Mouse (Mus musculus): ENCODE measurements around the gene Cmtm2b. TPM values are rescaled to one million over a fixed set of nuclear protein-coding genes. Genes with fewer than 3 reads are reported as not detected.

Gene Cmtm2b
- polyA plus RNA-seq, 1 experiment from 2014 or later = not detected

GRCm38 (mm10) chr8:104348971-104349370 is 26.9 kb downstream of the Cmtm2b start:
- H3K4me3 ChIP-seq (ENCODE audit: low read depth, low read length) = no peak overlapping the region
- H3K27ac ChIP-seq (ENCODE audit: low read depth, low read length) = no peak overlapping the region; the same call in 1 of the 2 replicates
- no peak overlapping the region for H3K4me2 ChIP-seq
- WGBS (ENCODE audit: insufficient replicate concordance) = 54% methylated on average over 5 of the region's 5 CpGs
- ATAC-seq (replicated peaks; ENCODE audit: insufficient number of reproducible peaks, low FRiP score, low TSS enrichment) = no peak
- peak overlapping the region; percentile 11; the same call in 1 of the 2 replicates for H3K9ac ChIP-seq (ENCODE audit: low read depth, low read length)
- no peaks in the 10 kb centered on the region for H3K27me3 ChIP-seq (ENCODE audit: control insufficient read depth, insufficient read depth, low read length)
- peaks cover 4% of the 10 kb centered on the region; the same call in 1 of the 2 replicates for H3K36me3 ChIP-seq (ENCODE audit: control insufficient read depth, insufficient read depth, low read length)
- H3K9me3 ChIP-seq (replicated peaks; ENCODE audit: control insufficient read depth, low read length) = no peaks in the 10 kb centered on the region
- H3K4me1 ChIP-seq (ENCODE audit: control insufficient read depth, insufficient read depth, low read length) = 0 out of 2 replicates have a peak, but pooled peaks cover 6% of the 10 kb centered on the region

GRCm38 (mm10) chr8:104350047-104350446 is 28.0 kb downstream of the Cmtm2b start:
- 80% methylated on average over 12 of the region's 13 CpGs for WGBS (ENCODE audit: insufficient replicate concordance)
- ATAC-seq (replicated peaks; ENCODE audit: insufficient number of reproducible peaks, low FRiP score, low TSS enrichment) = no peak
- H3K4me3 ChIP-seq (ENCODE audit: low read depth, low read length) = no peak overlapping the region
- no peak overlapping the region for H3K9ac ChIP-seq (ENCODE audit: low read depth, low read length)
- H3K4me2 ChIP-seq = no peak overlapping the region
- no peaks in the 10 kb centered on the region for H3K27me3 ChIP-seq (ENCODE audit: control insufficient read depth, insufficient read depth, low read length)
- H3K9me3 ChIP-seq (replicated peaks; ENCODE audit: control insufficient read depth, low read length) = no peaks in the 10 kb centered on the region
- 0 out of 2 replicates have a peak, but pooled peaks cover 6% of the 10 kb centered on the region for H3K4me1 ChIP-seq (ENCODE audit: control insufficient read depth, insufficient read depth, low read length)
- no peak overlapping the region for H3K27ac ChIP-seq (ENCODE audit: low read depth, low read length)
- H3K36me3 ChIP-seq (ENCODE audit: control insufficient read depth, insufficient read depth, low read length) = peaks cover 9% of the 10 kb centered on the region; the same call in 1 of the 2 replicates

- no peak for ATAC-seq (replicated peaks; ENCODE audit: insufficient number of reproducible peaks, low FRiP score, low TSS enrichment)
- H3K4me1 ChIP-seq (ENCODE audit: control insufficient read depth, insufficient read depth, low read length) = 0 out of 2 replicates have a peak, but pooled peaks cover 6% of the 10 kb centered on the region
- 0 out of 2 replicates have a peak, but pooled peaks cover 5% of the 10 kb centered on the region for H3K36me3 ChIP-seq (ENCODE audit: control insufficient read depth, insufficient read depth, low read length)
- no peak overlapping the region for H3K4me3 ChIP-seq (ENCODE audit: low read depth, low read length)
- no peaks in the 10 kb centered on the region for H3K9me3 ChIP-seq (replicated peaks; ENCODE audit: control insufficient read depth, low read length)
- no peak overlapping the region for H3K27ac ChIP-seq (ENCODE audit: low read depth, low read length)
- 58% methylated on average over 5 of the region's 5 CpGs for WGBS (ENCODE audit: insufficient replicate concordance)
- H3K27me3 ChIP-seq (ENCODE audit: control insufficient read depth, insufficient read depth, low read length) = no peaks in the 10 kb centered on the region
- no peak overlapping the region for H3K4me2 ChIP-seq
- no peak overlapping the region for H3K9ac ChIP-seq (ENCODE audit: low read depth, low read length)
Measured at GRCm38 (mm10) chr8:104353186-104353585, 31.2 kb downstream of the Cmtm2b start.

GRCm38 (mm10) chr8:104354504-104354903 is 32.5 kb downstream of the Cmtm2b start:
- no peaks in the 10 kb centered on the region for H3K9me3 ChIP-seq (replicated peaks; ENCODE audit: control insufficient read depth, low read length)
- H3K4me1 ChIP-seq (ENCODE audit: control insufficient read depth, insufficient read depth, low read length) = no peaks in the 10 kb centered on the region
- no peak for ATAC-seq (replicated peaks; ENCODE audit: insufficient number of reproducible peaks, low FRiP score, low TSS enrichment)
- H3K36me3 ChIP-seq (ENCODE audit: control insufficient read depth, insufficient read depth, low read length) = 0 out of 2 replicates have a peak, but pooled peaks cover 5% of the 10 kb centered on the region
- 91% methylated on average over 10 of the region's 10 CpGs for WGBS (ENCODE audit: insufficient replicate concordance)
- H3K4me2 ChIP-seq = no peak overlapping the region
- H3K4me3 ChIP-seq (ENCODE audit: low read depth, low read length) = no peak overlapping the region
- H3K27me3 ChIP-seq (ENCODE audit: control insufficient read depth, insufficient read depth, low read length) = no peaks in the 10 kb centered on the region
- H3K9ac ChIP-seq (ENCODE audit: low read depth, low read length) = no peak overlapping the region
- no peak overlapping the region for H3K27ac ChIP-seq (ENCODE audit: low read depth, low read length)

GRCm38 (mm10) chr8:104358637-104359036 is 36.6 kb downstream of the Cmtm2b start:
- Histone ChIP-seq H3K9ac (ENCODE audit: low read depth, low read length) (no peak overlapping the region), H3K9me3 (replicated peaks; ENCODE audit: control insufficient read depth, low read length) (no peaks in the 10 kb centered on the region), H3K4me2 (no peak overlapping the region), H3K27me3 (ENCODE audit: control insufficient read depth, insufficient read depth, low read length) (no peaks in the 10 kb centered on the region), H3K4me3 (ENCODE audit: low read depth, low read length) (no peak overlapping the region), H3K4me1 (ENCODE audit: control insufficient read depth, insufficient read depth, low read length) (no peaks in the 10 kb centered on the region), H3K27ac (ENCODE audit: low read depth, low read length) (no peak overlapping the region), H3K36me3 (ENCODE audit: control insufficient read depth, insufficient read depth, low read length) (0 out of 2 replicates have a peak, but pooled peaks cover 5% of the 10 kb centered on the region)
- ATAC-seq (replicated peaks; ENCODE audit: insufficient number of reproducible peaks, low FRiP score, low TSS enrichment) = no peak
- 77% methylated on average over 3 of the region's 3 CpGs for whole genome bisulfite sequencing (ENCODE audit: insufficient replicate concordance)

GRCm38 (mm10) chr8:104359778-104360456 is 37.9 kb downstream of the Cmtm2b start:
- ATAC-seq (replicated peaks; ENCODE audit: insufficient number of reproducible peaks, low FRiP score, low TSS enrichment) = no peak
- Histone ChIP-seq H3K4me3 (ENCODE audit: low read depth, low read length) (no peak overlapping the region), H3K9ac (ENCODE audit: low read depth, low read length) (no peak overlapping the region), H3K4me1 (ENCODE audit: control insufficient read depth, insufficient read depth, low read length) (no peaks in the 10 kb centered on the region), H3K4me2 (no peak overlapping the region), H3K27ac (ENCODE audit: low read depth, low read length) (no peak overlapping the region), H3K27me3 (ENCODE audit: control insufficient read depth, insufficient read depth, low read length) (no peaks in the 10 kb centered on the region), H3K9me3 (replicated peaks; ENCODE audit: control insufficient read depth, low read length) (no peaks in the 10 kb centered on the region), H3K36me3 (ENCODE audit: control insufficient read depth, insufficient read depth, low read length) (0 out of 2 replicates have a peak, but pooled peaks cover 1% of the 10 kb centered on the region)
- 70% methylated on average over 15 of the region's 15 CpGs for WGBS (ENCODE audit: insufficient replicate concordance)

- WGBS (ENCODE audit: insufficient replicate concordance) = 91% methylated on average over 9 of the region's 9 CpGs
- H3K4me2 ChIP-seq = no peak overlapping the region
- no peaks in the 10 kb centered on the region for H3K36me3 ChIP-seq (ENCODE audit: control insufficient read depth, insufficient read depth, low read length)
- peaks cover 6% of the 10 kb centered on the region; the same call in 1 of the 2 replicates for H3K9me3 ChIP-seq (replicated peaks; ENCODE audit: control insufficient read depth, low read length)
- no peaks in the 10 kb centered on the region for H3K27me3 ChIP-seq (ENCODE audit: control insufficient read depth, insufficient read depth, low read length)
- H3K9ac ChIP-seq (ENCODE audit: low read depth, low read length) = no peak overlapping the region
- no peak for ATAC-seq (replicated peaks; ENCODE audit: insufficient number of reproducible peaks, low FRiP score, low TSS enrichment)
- no peak overlapping the region for H3K4me3 ChIP-seq (ENCODE audit: low read depth, low read length)
- H3K4me1 ChIP-seq (ENCODE audit: control insufficient read depth, insufficient read depth, low read length) = no peaks in the 10 kb centered on the region
- H3K27ac ChIP-seq (ENCODE audit: low read depth, low read length) = no peak overlapping the region
Measured at GRCm38 (mm10) chr8:104365695-104366094, 43.7 kb downstream of the Cmtm2b start.

- Histone ChIP-seq H3K9me3 (replicated peaks; ENCODE audit: control insufficient read depth, low read length) (peaks cover 6% of the 10 kb centered on the region; the same call in 1 of the 2 replicates), H3K4me1 (ENCODE audit: control insufficient read depth, insufficient read depth, low read length) (no peaks in the 10 kb centered on the region), H3K27ac (ENCODE audit: low read depth, low read length) (no peak overlapping the region), H3K4me3 (ENCODE audit: low read depth, low read length) (no peak overlapping the region), H3K36me3 (ENCODE audit: control insufficient read depth, insufficient read depth, low read length) (no peaks in the 10 kb centered on the region), H3K4me2 (no peak overlapping the region), H3K9ac (ENCODE audit: low read depth, low read length) (no peak overlapping the region), H3K27me3 (ENCODE audit: control insufficient read depth, insufficient read depth, low read length) (no peaks in the 10 kb centered on the region)
- 71% methylated on average over 5 of the region's 5 CpGs for WGBS (ENCODE audit: insufficient replicate concordance)
- ATAC-seq (replicated peaks; ENCODE audit: insufficient number of reproducible peaks, low FRiP score, low TSS enrichment) = no peak
Measured at GRCm38 (mm10) chr8:104367398-104367797, 45.4 kb downstream of the Cmtm2b start.

GRCm38 (mm10) chr8:104369591-104369990 is 47.6 kb downstream of the Cmtm2b start:
- peaks cover 6% of the 10 kb centered on the region; the same call in 1 of the 2 replicates for H3K9me3 ChIP-seq (replicated peaks; ENCODE audit: control insufficient read depth, low read length)
- H3K27ac ChIP-seq (ENCODE audit: low read depth, low read length) = no peak overlapping the region
- ATAC-seq (replicated peaks; ENCODE audit: insufficient number of reproducible peaks, low FRiP score, low TSS enrichment) = no peak
- H3K4me2 ChIP-seq = no peak overlapping the region
- H3K4me3 ChIP-seq (ENCODE audit: low read depth, low read length) = no peak overlapping the region
- no peaks in the 10 kb centered on the region for H3K27me3 ChIP-seq (ENCODE audit: control insufficient read depth, insufficient read depth, low read length)
- H3K36me3 ChIP-seq (ENCODE audit: control insufficient read depth, insufficient read depth, low read length) = no peaks in the 10 kb centered on the region
- H3K4me1 ChIP-seq (ENCODE audit: control insufficient read depth, insufficient read depth, low read length) = peaks cover 3% of the 10 kb centered on the region
- no peak overlapping the region for H3K9ac ChIP-seq (ENCODE audit: low read depth, low read length)
- WGBS (ENCODE audit: insufficient replicate concordance) = 83% methylated on average over 12 of the region's 12 CpGs

All from heart, embryonic 11.5 days (tissue).